Mouse (Mus musculus) limb, embryonic 11.5 days (tissue): ENCODE measurements around the gene Fdx1l. TPM values are rescaled to one million over a fixed set of nuclear protein-coding genes. Genes with fewer than 3 reads are reported as not detected.

Experiments used
- ATAC-seq: fragments of 200-750 bp; cut with Nextera tagmentation; 2 replicates; pipeline ENCODE4 v1.8.0; 2017; ENCODE audit warnings: low read depth; ENCODE audit not compliant: insufficient number of reproducible peaks, low FRiP score, low TSS enrichment
- DNase-seq: peaks from one replicate; pipeline ENCODE4 v3.0.0-alpha.2; 2015; ENCODE audit warnings: low spot score
- H3K27ac ChIP-seq: fragments of 300-500 bp; sonication (generic); replicated peaks from 2 replicates; pipeline ENCODE4 v1.5.1; 2014; ENCODE audit warnings: low read depth, mild to moderate bottlenecking, low read length
- H3K27me3 ChIP-seq: fragments of 300-500 bp; sonication (generic); 2 replicates; pipeline ENCODE4 v1.6.1; 2014; ENCODE audit warnings: mild to moderate bottlenecking, low read length, mixed read lengths; ENCODE audit not compliant: control insufficient read depth, insufficient read depth
- H3K36me3 ChIP-seq: fragments of 300-500 bp; sonication (generic); 2 replicates; pipeline ENCODE4 v1.6.1; 2014; ENCODE audit warnings: mild to moderate bottlenecking, low read length, moderate library complexity, mixed read lengths; ENCODE audit not compliant: control insufficient read depth, insufficient read depth
- H3K4me1 ChIP-seq: fragments of 300-500 bp; sonication (generic); 2 replicates; pipeline ENCODE4 v1.6.1; 2014; ENCODE audit warnings: low read length, mixed read lengths; ENCODE audit not compliant: control insufficient read depth, insufficient read depth
- H3K4me2 ChIP-seq: fragments of 300-500 bp; sonication (generic); 2 replicates; pipeline ENCODE4 v1.6.1; 2014; ENCODE audit warnings: low read depth, mild to moderate bottlenecking, moderate library complexity; ENCODE audit not compliant: severe bottlenecking
- H3K4me3 ChIP-seq: fragments of 300-500 bp; sonication (generic); 2 replicates; pipeline ENCODE4 v1.5.1; 2014; ENCODE audit warnings: low read depth, low read length
- H3K9ac ChIP-seq: fragments of 300-500 bp; sonication (generic); 2 replicates; pipeline ENCODE4 v1.6.1; 2014; ENCODE audit warnings: mild to moderate bottlenecking, low read length
- H3K9me3 ChIP-seq: fragments of 300-500 bp; sonication (generic); 2 replicates; pipeline ENCODE4 v1.6.1; 2016; ENCODE audit warnings: low read length; ENCODE audit not compliant: control insufficient read depth
- WGBS: fragments of 180-500 bp; shearing (Covaris S2); extraction: QIAGEN DNeasy Blood & Tissue Kit; methylation state at CpG from one replicate; pipeline ENCODE4 v1.1.7; 2014; 5-methylcytosine and 5-hydroxymethylcytosine counted together
- polyA plus RNA-seq: library from polyadenylated mRNA; unstranded; fragments of >200 nt; fragmentation: Nextera tagmentation; extraction: Ambion mirVana; gene quantifications from 2 replicates; pipeline ENCODE4 v1.2.1, GENCODE M21; 2014

Gene Fdx1l
- polyA plus RNA-seq, 1 experiment from 2014 or later: 57.5 TPM

- Histone ChIP-seq H3K27me3 (no peaks in the 10 kb centered on the region), H3K9ac (peak overlapping the region; percentile 87; the same call in 1 of the 2 replicates), H3K36me3 (peaks cover 35% of the 10 kb centered on the region)
Observed at GRCm38 (mm10) chr9:21090537-21090936, 17.1 kb upstream of the Fdx1l start.

GRCm38 (mm10) chr9:21083324-21083723 lies 9.9 kb upstream of the Fdx1l start:
- no peaks in the 10 kb centered on the region for H3K9me3 ChIP-seq
- DNase-seq (no peak), ATAC-seq (no peak)
- 95% methylated on average over 3 of the region's 3 CpGs for WGBS
- no peaks in the 10 kb centered on the region for H3K27me3 ChIP-seq
- peaks cover 63% of the 10 kb centered on the region for H3K36me3 ChIP-seq
- no peak overlapping the region for H3K4me2 ChIP-seq
- H3K4me3 ChIP-seq: no peak overlapping the region
- no peak overlapping the region for H3K9ac ChIP-seq
- H3K4me1 ChIP-seq: no peaks in the 10 kb centered on the region
- H3K27ac ChIP-seq: no peak overlapping the region

More at GRCm38 (mm10) chr9:21090537-21090936, 17.1 kb upstream of the Fdx1l start:
- no peak for DNase-seq
- Histone ChIP-seq H3K4me2 (peak overlapping the region; percentile 78), H3K9me3 (no peaks in the 10 kb centered on the region), H3K4me1 (peaks cover 7% of the 10 kb centered on the region), H3K4me3 (peak overlapping the region; percentile 68), H3K27ac (no peak overlapping the region)
- no peak for ATAC-seq
- 95% methylated on average over 1 of the region's 1 CpGs for WGBS

DNA sequence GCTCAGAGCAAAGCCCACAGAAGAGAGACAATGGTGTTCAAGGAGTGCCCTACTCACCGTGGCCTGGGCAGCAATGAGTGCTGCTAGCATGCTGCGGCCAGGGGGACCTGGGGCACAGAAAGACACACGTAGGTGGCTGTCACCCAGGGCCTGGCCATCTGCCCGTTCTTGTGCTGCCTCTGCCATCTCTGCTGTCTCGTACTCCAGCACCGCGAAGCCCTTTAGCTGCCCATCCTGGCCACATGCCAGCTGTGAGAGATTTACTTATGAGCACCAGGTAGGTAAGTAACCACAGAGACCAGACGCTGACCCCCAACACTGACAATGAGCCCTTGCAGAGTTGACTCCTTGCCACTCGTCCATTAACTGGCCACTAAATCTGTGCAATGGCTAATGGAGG lies 7.7 kb upstream of the Fdx1l start:
- no peak overlapping the region for H3K27ac ChIP-seq
- 93% methylated on average over 9 of the region's 9 CpGs for WGBS
- DNase-seq (no peak), ATAC-seq (no peak)
- no peaks in the 10 kb centered on the region for H3K9me3 ChIP-seq
- no peak overlapping the region for H3K4me3 ChIP-seq
- no peak overlapping the region for H3K4me2 ChIP-seq
- no peaks in the 10 kb centered on the region for H3K4me1 ChIP-seq
- no peaks in the 10 kb centered on the region for H3K27me3 ChIP-seq
- no peak overlapping the region for H3K9ac ChIP-seq
- peaks cover 59% of the 10 kb centered on the region for H3K36me3 ChIP-seq

- peaks cover 4% of the 10 kb centered on the region; the same call in 1 of the 2 replicates for H3K4me1 ChIP-seq
- no peak overlapping the region for H3K9ac ChIP-seq
- ATAC-seq (no peak), DNase-seq (no peak)
- WGBS: 87% methylated on average over 3 of the region's 3 CpGs
- H3K36me3 ChIP-seq: peaks cover 43% of the 10 kb centered on the region
- no peaks in the 10 kb centered on the region for H3K27me3 ChIP-seq
- no peak overlapping the region for H3K4me3 ChIP-seq
- H3K4me2 ChIP-seq: no peak overlapping the region
- no peaks in the 10 kb centered on the region for H3K9me3 ChIP-seq
- H3K27ac ChIP-seq: no peak overlapping the region
Observed at GRCm38 (mm10) chr9:21075625-21076024, 2.2 kb upstream of the Fdx1l start.

DNA sequence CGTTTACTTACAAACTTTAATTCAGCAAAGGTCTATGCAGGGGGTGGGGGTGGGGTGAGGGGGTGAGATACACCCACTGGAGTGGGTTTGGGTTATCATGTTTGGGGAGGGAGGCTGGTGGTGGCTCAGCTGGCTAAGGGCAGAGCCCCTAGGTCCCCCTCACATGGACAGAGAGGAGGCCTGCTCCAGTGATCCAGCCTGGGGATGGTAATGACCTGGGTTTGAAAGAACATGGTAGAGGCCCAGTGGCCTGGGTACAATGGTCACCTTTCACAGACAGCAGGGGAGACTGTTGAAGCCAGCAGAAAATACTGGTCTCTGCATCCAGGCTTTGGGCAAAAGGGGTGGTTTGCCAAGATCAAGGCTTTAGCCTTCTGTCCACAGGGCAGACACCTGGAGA lies 759 bp upstream of the Fdx1l start:
- Histone ChIP-seq H3K27me3 (no peaks in the 10 kb centered on the region), H3K36me3 (peaks cover 29% of the 10 kb centered on the region), H3K4me1 (peaks cover 4% of the 10 kb centered on the region; the same call in 1 of the 2 replicates), H3K9me3 (no peaks in the 10 kb centered on the region), H3K4me3 (no peak overlapping the region), H3K27ac (no peak overlapping the region), H3K9ac (no peak overlapping the region; the same call in 1 of the 2 replicates), H3K4me2 (no peak overlapping the region)
- no peak for DNase-seq
- 87% methylated on average over 1 of the region's 1 CpGs for WGBS
- ATAC-seq: no peak

GRCm38 (mm10) chr9:21072641-21073040 lies 773 bp downstream of the Fdx1l start:
- H3K36me3 ChIP-seq: peaks cover 22% of the 10 kb centered on the region

DNA sequence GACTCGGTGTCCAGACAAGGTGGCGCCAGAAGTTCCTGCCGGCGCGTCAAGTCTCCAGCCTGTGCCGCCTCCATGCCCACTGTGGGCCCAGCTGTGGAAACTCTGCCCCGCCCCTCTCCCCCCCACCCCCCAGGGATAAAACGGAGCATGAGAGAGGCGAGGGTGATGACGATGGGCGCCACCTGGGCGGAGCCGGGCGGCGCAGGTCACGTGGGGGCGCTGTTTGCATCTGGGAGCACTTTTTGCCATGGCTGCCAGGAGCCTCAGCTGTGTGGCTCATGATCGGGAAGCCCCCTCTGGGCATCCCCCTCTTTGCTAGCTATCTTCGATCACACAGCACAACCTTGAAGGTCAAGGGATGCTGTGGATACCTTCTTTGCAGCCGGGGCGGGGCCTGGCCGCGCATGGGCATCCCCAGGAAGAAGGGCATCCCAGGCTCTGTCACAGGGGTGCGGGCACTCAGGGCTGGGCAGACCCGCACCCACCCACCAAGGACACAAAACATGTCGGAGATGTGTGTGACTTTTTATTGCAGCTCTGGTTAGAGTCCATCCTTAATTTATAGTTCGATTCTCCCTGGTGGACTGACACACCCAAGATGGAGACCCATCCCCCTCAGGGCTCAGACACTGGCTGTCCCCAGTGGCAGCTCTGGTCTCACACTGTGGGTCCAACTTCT lies 6.3 kb downstream of the Fdx1l start, which contains the start of gene Zglp1:
Gene Zglp1, minus strand, starts transcription at position 88 of the 679 bp plus-strand sequence.
- Histone ChIP-seq H3K27me3 (no peaks in the 10 kb centered on the region), H3K36me3 (peaks cover 13% of the 10 kb centered on the region; the same call in 1 of the 2 replicates), H3K9me3 (no peaks in the 10 kb centered on the region), H3K4me1 (no peaks in the 10 kb centered on the region), H3K4me2 (no peak within 1 kb of the TSS), H3K9ac (no peak within 1 kb of the TSS), H3K27ac (no peak within 1 kb of the TSS), H3K4me3 (no peak within 1 kb of the TSS)
- 84% methylated on average over 26 of the region's 27 CpGs for WGBS
- ATAC-seq (no peak), DNase-seq (no peak)

More at GRCm38 (mm10) chr9:21072641-21073040, 773 bp downstream of the Fdx1l start:
- peak overlapping the region; percentile 86 for H3K4me3 ChIP-seq
- H3K4me1 ChIP-seq: peaks cover 4% of the 10 kb centered on the region; the same call in 1 of the 2 replicates
- no peaks in the 10 kb centered on the region for H3K9me3 ChIP-seq
- WGBS: 21% methylated on average over 4 of the region's 4 CpGs
- ATAC-seq (peak; percentile 7), DNase-seq (no peak)
- H3K27ac ChIP-seq: no peak overlapping the region
- no peaks in the 10 kb centered on the region for H3K27me3 ChIP-seq
- peak overlapping the region; percentile 92 for H3K9ac ChIP-seq
- peak overlapping the region; percentile 70 for H3K4me2 ChIP-seq

DNA sequence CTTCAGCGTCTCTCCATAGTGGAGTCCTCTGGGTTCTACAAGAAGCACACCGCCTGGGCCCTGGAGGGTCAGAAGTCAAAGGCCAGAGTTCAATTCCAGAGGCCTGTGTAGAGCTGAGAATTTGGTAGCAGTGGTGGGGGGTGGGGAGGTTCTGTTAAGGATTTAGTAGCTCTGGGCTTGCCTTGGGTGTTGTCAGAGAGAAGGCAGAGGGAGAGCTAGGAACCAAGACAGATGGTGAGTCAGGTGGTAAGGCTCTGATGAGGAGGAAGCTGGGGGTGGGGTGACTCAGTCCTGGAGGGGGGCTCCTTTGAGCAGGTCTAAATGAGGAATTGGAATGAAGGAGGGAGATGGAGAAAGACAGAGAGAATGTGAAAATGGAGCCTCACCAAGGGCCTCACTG lies 10.5 kb downstream of the Fdx1l start:
- H3K36me3 ChIP-seq: peaks cover 8% of the 10 kb centered on the region; the same call in 1 of the 2 replicates
- no peaks in the 10 kb centered on the region for H3K9me3 ChIP-seq
- H3K27me3 ChIP-seq: no peaks in the 10 kb centered on the region
- ATAC-seq: no peak
- H3K4me3 ChIP-seq: no peak overlapping the region
- no peak overlapping the region for H3K4me2 ChIP-seq
- 86% methylated on average over 2 of the region's 2 CpGs for WGBS
- H3K27ac ChIP-seq: no peak overlapping the region
- no peaks in the 10 kb centered on the region for H3K4me1 ChIP-seq
- no peak overlapping the region for H3K9ac ChIP-seq
- no peak for DNase-seq
